Mouse (Mus musculus): ENCODE measurements at regions not wholly inside any gene's neighbourhood (a gene's known extent, or its start where the extent isn't known, plus 50 kb on each side); places are given as distances from the start of the nearest gene placed in this dataset.

DNA sequence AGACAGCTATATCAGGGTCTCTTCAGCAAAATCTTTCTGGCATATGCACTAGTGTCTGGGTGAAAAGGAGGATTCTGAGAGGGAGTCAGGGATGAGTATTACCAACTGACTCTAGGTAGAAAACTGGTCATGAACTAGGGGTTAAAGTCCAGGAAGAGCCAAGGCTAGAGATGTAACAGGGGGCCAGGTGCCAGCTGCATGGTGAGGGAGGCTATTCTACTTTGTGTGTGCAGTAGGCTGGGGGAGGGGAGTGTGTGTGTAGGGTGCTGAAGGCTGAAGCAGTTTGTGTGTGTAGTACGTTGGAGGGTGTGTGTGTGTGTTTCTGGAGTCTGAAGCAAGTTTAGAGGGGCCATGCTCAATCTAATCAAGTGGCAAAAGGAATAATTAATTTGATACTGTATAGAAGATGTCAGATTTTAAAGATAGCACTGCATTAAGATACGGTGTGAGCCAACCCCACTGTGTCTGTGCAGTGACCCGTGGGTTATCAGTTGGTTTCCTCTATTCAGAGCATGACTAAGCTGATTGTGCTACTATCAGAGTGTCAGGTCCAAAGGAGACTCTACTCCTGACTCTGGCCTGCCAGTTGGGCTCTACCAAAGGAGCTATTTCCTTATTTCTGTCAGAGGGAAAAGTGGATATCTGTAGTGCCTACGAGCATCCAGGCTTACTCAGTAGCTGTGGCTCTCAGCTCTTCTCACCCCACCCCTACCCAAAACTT, 82.0 kb downstream of the Phlda1 start:
- Histone ChIP-seq H3K27ac (ENCODE audit: insufficient read depth, low read length) (no peak overlapping the region), H3K4me1 (ENCODE audit: control insufficient read depth, insufficient read depth, low read length) (no peaks in the 10 kb centered on the region), H3K4me3 (ENCODE audit: insufficient read depth, low read length) (no peak overlapping the region)
- no peak for TF ChIP-seq CTCF (IDR thresholded peaks at IDR 0.05; ENCODE audit: extremely low read depth, insufficient read depth, low read length)
- TF ChIP-seq POLR2A (IDR thresholded peaks at IDR 0.05; ENCODE audit: extremely low read depth, insufficient read depth, low read length) = no peak

DNA sequence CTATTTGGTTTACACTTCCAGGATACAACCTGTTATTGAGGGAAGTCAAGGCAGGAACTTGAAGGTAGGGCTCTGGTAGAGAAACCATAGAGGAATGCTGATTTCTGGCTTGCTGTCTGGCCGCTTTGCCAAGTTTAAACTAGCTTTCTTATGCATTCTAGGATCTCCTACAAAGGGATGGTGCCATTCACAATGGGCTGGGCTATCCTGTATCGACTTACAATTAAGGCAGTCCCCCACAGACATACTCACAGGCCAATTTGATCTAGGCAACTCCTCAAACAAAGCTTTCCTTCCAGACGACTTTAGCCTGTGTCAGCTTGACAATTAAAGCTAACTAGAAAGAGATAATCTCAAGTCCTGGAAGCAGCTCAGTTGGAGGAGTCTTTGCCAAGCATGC, 83.1 kb downstream of the Phlda1 start:
- Histone ChIP-seq H3K27ac (ENCODE audit: insufficient read depth, low read length) (no peak overlapping the region), H3K4me1 (ENCODE audit: control insufficient read depth, insufficient read depth, low read length) (no peaks in the 10 kb centered on the region), H3K4me3 (ENCODE audit: insufficient read depth, low read length) (no peak overlapping the region)
- TF ChIP-seq POLR2A (IDR thresholded peaks at IDR 0.05; ENCODE audit: extremely low read depth, insufficient read depth, low read length) (no peak), CTCF (IDR thresholded peaks at IDR 0.05; ENCODE audit: extremely low read depth, insufficient read depth, low read length) (no peak)

DNA sequence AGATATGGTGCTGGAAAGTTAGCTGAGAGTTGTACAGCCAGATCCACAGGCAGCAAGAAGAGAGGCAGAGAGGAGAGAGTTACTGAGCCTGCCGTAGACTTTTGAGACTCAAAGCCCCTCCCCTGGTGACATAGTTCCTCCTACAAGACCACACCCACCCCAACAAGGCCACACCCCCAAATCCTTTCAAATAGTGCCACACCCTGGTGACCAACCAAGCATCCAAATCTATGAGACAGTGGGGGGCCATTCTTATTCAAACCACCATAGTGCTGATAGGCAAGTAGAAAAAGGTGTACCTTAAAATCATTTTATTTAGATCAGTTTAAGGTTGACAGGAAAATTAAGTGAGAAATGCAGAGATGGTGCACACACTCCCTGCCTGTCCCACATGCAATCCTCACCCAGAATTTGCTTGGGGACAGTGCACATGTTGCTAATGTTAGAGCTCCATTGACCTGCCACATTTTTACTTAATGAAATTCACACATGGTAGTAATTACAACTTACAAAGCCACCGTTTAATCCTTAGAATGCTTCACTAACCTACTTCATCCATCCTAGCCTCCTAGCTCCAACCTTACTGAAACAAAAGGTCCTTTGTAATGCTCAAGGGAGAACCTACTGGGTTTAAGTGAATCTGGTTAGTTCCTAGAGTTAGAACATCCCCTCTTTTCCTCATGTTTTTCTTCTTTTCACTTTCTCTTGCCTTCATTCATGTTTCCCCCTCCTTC, 86.5 kb downstream of the Phlda1 start:
- H3K27ac ChIP-seq (ENCODE audit: insufficient read depth, low read length) = no peak overlapping the region
- H3K4me3 ChIP-seq (ENCODE audit: insufficient read depth, low read length) = no peak overlapping the region
- H3K4me1 ChIP-seq (ENCODE audit: control insufficient read depth, insufficient read depth, low read length) = no peaks in the 10 kb centered on the region
- TF ChIP-seq POLR2A (IDR thresholded peaks at IDR 0.05; ENCODE audit: extremely low read depth, insufficient read depth, low read length) (no peak), CTCF (IDR thresholded peaks at IDR 0.05; ENCODE audit: extremely low read depth, insufficient read depth, low read length) (no peak)

DNA sequence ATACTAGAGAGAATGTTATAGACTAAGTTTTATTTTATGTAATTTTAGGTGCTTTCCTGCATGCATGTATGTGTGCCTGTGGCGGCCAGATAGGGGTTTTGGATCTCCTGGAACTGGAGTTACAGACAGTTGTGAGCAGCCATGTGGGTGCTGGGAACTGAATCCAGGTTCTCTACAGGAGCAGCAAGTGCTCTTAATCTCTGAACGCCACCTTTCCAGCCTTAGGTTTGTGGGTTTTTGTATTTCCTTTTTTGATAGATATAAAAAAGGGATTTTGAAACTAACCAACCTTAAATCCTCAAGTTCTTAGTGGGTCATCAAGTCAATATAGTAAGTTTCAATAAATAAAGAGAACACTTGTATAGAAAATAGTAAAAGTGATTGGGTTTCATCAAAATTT, 87.2 kb downstream of the Phlda1 start:
- H3K4me1 ChIP-seq (ENCODE audit: control insufficient read depth, insufficient read depth, low read length) = no peaks in the 10 kb centered on the region
- no peak overlapping the region for H3K27ac ChIP-seq (ENCODE audit: insufficient read depth, low read length)
- no peak overlapping the region for H3K4me3 ChIP-seq (ENCODE audit: insufficient read depth, low read length)
- TF ChIP-seq POLR2A (IDR thresholded peaks at IDR 0.05; ENCODE audit: extremely low read depth, insufficient read depth, low read length) = no peak
- TF ChIP-seq CTCF (IDR thresholded peaks at IDR 0.05; ENCODE audit: extremely low read depth, insufficient read depth, low read length) = no peak

DNA sequence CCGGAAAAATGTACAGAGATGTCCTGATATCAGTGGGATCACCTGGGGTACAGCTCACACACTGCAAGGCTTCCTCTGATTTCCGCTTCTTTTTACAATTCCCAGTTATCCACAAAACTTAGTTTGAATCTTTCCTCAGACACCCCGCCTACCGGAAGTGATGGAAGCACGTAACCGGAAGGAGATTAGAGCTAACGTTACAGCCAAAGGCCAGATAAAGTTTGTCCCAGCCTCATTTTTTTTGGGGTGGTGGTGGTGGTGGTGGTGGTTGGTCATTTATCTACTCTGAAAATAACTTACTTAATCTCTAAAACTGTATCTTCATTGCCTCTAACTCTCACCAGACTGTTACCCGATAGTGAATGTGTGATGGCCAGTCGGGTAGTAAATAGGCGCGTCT, 88.1 kb downstream of the Phlda1 start:
- Histone ChIP-seq H3K4me3 (ENCODE audit: insufficient read depth, low read length) (no peak overlapping the region), H3K27ac (ENCODE audit: insufficient read depth, low read length) (no peak overlapping the region), H3K4me1 (ENCODE audit: control insufficient read depth, insufficient read depth, low read length) (no peaks in the 10 kb centered on the region)
- no peak for TF ChIP-seq POLR2A (IDR thresholded peaks at IDR 0.05; ENCODE audit: extremely low read depth, insufficient read depth, low read length)
- no peak for TF ChIP-seq CTCF (IDR thresholded peaks at IDR 0.05; ENCODE audit: extremely low read depth, insufficient read depth, low read length)

DNA sequence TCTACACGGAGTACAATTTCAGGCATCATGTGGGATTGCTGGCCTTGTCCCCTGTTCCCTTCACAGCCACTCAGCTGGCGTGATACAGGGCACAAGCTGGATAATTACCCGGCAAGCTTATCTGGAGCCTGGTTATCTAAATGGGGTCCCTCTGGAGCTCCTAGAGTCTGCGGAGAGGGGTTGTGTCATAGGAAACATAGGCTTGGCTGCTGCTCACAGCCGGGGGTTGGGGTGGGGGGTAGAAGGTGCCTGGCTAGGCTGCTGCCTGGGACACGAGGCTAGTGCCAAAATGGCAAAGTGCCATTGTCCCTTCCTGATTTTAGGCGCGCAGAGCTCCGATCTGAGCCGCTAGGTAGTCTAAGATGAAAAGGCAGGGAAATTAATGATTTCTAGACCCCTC, 88.6 kb downstream of the Phlda1 start:
- Histone ChIP-seq H3K4me1 (ENCODE audit: control insufficient read depth, insufficient read depth, low read length) (no peaks in the 10 kb centered on the region), H3K27ac (ENCODE audit: insufficient read depth, low read length) (no peak overlapping the region), H3K4me3 (ENCODE audit: insufficient read depth, low read length) (no peak overlapping the region)
- TF ChIP-seq POLR2A (IDR thresholded peaks at IDR 0.05; ENCODE audit: extremely low read depth, insufficient read depth, low read length) (no peak), CTCF (IDR thresholded peaks at IDR 0.05; ENCODE audit: extremely low read depth, insufficient read depth, low read length) (no peak)

DNA sequence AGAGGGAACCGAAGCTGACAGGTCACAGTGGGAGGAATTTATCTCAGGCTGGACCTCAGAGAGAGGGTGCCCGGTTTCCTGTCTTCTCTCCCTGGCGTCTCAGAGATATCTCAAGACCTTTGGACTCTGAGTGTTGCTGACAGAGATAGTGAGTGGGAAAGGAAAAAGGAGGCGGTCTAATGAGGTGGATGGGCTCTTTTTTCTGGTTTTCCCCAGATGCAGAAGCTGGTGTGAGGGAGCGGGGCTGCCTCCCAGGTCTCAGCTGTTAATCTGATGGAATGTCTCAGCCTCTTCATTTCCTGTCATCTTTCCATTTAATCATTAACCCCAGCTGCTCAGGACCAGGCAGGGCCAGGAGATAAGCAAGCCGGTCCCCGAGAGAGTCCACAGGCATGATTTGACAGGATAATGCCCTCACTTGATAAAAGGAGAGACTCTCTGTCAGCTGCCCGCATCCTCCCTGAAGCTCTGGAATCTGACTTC, 89.5 kb downstream of the Phlda1 start:
- no peak overlapping the region for H3K27ac ChIP-seq (ENCODE audit: insufficient read depth, low read length)
- H3K4me1 ChIP-seq (ENCODE audit: control insufficient read depth, insufficient read depth, low read length) = no peaks in the 10 kb centered on the region
- H3K4me3 ChIP-seq (ENCODE audit: insufficient read depth, low read length) = no peak overlapping the region
- no peak for TF ChIP-seq POLR2A (IDR thresholded peaks at IDR 0.05; ENCODE audit: extremely low read depth, insufficient read depth, low read length)
- TF ChIP-seq CTCF (IDR thresholded peaks at IDR 0.05; ENCODE audit: extremely low read depth, insufficient read depth, low read length) = no peak

DNA sequence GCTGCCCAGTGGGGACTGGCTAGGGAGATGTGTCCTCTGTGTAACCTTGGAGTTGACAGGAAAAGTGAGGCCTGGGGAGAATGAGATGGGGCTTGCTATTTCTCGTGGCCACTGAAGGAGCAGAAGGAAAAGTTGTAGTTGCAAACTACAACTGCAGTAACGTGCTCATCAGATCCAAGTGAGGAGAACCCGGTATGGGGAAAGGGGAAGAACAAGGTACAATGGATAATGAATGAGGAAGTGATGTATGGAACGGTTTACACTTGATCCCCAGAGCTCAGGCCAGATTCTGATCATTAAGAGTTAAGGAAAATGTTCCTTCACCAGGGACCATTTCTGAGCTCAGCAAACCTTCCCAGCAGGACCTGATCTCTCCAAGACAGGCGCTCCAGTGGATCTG, 92.6 kb downstream of the Phlda1 start:
- H3K27ac ChIP-seq (ENCODE audit: insufficient read depth, low read length) = no peak overlapping the region
- no peaks in the 10 kb centered on the region for H3K4me1 ChIP-seq (ENCODE audit: control insufficient read depth, insufficient read depth, low read length)
- no peak overlapping the region for H3K4me3 ChIP-seq (ENCODE audit: insufficient read depth, low read length)
- TF ChIP-seq CTCF (IDR thresholded peaks at IDR 0.05; ENCODE audit: extremely low read depth, insufficient read depth, low read length) = no peak
- no peak for TF ChIP-seq POLR2A (IDR thresholded peaks at IDR 0.05; ENCODE audit: extremely low read depth, insufficient read depth, low read length)

DNA sequence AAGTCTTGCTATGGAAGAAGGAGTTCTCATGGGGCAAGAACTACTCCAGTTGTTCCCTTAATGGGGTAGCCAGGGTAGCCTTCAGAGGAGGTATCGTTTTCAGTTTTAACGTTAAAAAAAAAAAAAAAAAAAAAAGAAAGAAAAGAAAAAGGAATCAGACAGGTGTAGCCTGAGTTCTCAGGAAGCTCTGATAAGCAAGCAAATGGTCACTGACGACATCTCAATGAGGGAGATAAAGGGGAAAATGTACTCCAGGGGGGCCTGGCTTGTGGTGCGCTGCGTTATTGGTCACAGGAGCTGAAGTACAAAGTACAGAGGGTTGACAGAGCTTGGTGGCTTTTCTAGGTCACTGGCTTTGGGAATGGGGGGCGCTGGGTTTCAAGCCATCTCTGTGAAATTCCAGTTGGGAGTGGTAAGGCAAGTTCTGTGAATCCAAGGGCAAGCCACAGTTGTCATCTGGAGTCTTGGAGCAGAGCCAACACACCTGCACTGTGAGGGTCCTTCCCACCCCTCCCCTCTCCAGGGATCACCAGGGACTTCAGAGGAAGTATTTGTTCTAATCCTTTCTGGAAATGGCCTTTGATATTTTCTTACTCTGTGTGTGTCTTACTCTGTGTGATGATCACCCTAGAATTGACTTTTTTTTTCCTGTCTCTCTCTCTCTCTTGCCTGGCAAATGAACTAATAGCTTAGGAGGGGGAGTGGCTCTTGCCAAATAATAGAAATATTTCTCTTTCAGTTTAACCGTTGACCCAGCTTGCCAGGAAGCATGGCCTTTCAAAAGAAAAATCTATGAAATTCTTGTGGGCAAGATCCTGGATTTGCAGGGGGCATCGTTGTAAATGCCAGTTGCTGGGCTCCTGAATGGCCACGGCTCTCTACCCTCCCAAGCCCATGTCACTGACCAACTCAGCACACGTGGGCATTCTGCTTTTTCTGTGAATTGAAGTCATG, 93.5 kb downstream of the Phlda1 start:
- Histone ChIP-seq H3K4me3 (ENCODE audit: insufficient read depth, low read length) (no peak overlapping the region), H3K27ac (ENCODE audit: insufficient read depth, low read length) (no peak overlapping the region), H3K4me1 (ENCODE audit: control insufficient read depth, insufficient read depth, low read length) (no peaks in the 10 kb centered on the region)
- TF ChIP-seq CTCF (IDR thresholded peaks at IDR 0.05; ENCODE audit: extremely low read depth, insufficient read depth, low read length) (no peak), POLR2A (IDR thresholded peaks at IDR 0.05; ENCODE audit: extremely low read depth, insufficient read depth, low read length) (no peak)
